Mouse (Mus musculus): ENCODE results near the gene Fam25c.

DNA sequence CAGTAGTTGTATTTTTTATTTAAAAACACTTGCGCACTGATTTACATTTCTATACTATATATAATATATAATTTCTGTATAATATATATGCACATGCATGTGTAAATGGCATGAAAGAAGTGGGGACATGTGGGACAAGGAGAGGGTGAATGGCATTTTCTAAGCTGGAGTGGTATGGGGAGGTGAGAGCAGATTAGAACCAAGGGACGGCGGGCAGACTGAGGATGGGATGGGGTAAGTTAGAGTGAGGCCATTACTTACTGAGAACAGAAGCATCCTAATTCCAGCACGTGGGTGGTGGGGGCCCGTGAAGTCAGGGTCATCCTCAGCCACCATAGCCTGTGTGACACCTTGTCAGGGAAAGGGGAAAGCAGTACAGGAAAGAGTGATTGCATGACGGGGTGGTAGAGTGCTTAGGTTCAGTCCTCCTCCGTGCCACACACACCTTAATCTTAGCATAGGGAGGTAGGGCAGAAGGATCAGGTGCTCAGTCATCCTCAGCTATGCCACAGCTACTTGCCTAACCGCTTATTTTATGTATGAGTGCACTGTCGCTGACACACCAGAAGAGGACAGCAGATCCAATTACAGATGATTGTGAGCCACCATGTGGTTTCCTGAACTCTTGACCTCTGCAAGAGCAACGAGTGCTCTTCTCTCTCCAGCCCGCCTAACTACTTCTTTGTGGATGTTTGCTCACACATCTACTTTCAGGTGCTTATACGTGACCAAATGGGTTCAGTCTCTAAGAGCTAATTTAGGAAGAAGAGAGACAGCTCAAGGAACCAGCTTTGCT is 9.3 kb downstream of the Fam25c start:
- no peak for TF ChIP-seq POLR2A (IDR thresholded peaks at IDR 0.05; ENCODE audit: extremely low read depth, insufficient read depth, low read length)
- TF ChIP-seq CTCF (IDR thresholded peaks at IDR 0.05; ENCODE audit: extremely low read depth, insufficient read depth, low read length): peak; percentile 22; the same call in 1 of the 2 replicates

Data from cortical plate, adult 2 months (tissue).